In genomic region chr19:12435011-12435416, GRCm38 (mm10) we compare ENCODE assay signal across 21 mouse cellular contexts. TPM values are rescaled to one million over a fixed set of nuclear protein-coding genes. Genes with fewer than 3 reads are reported as not detected.
DNase-seq lines count a peak whose midpoint lies in the region; ATAC-seq and TF ChIP-seq lines count a peak whose summit lies in the region.
"Had no signal": no experiment of that assay in that cellular context is flagged by ENCODE, and none has a peak within 500 bp of the region (broad histone marks: within the 10 kb centered on the region; RNA-seq: fewer than 3 reads in every experiment).

No protein-coding gene starts in this region.

- no peaks in the 10 kb centered on the region for H3K27me3 ChIP-seq in liver, embryonic 13.5 days
- no peaks in the 10 kb centered on the region for H3K27me3 ChIP-seq in liver, embryonic 11.5 days (replicated peaks; ENCODE audit: control insufficient read depth, insufficient read depth, low read length)
- H3K27me3 ChIP-seq in CH12.LX (replicated peaks), result no peaks in the 10 kb centered on the region
- H3K27me3 ChIP-seq: embryonic facial prominence, embryonic 12.5 days; limb, embryonic 15.5 days had no signal

- H3K4me2 ChIP-seq in liver, embryonic 13.5 days, result no peak overlapping the region
- no peak overlapping the region for H3K4me2 ChIP-seq in liver, embryonic 11.5 days
- H3K4me2 ChIP-seq in CH12.LX (ENCODE audit: insufficient read depth, low read depth, poor library complexity, severe bottlenecking), result peak overlapping the region; percentile 43
- H3K4me2 ChIP-seq: embryonic facial prominence, embryonic 12.5 days; limb, embryonic 15.5 days had no signal

- no peak; the same call in none of the 2 replicates for TF ChIP-seq RAD21 in CH12.LX (IDR thresholded peaks at IDR 0.05; ENCODE audit: low read depth, low read length)

- in situ Hi-C loops in CH12.LX (cut with MboI; ENCODE audit: low pct_ligation_motif_present, low pct_unique_long_range_greater_than_20kb, low sequenced_read_pairs), result loop anchor here (10.0 kb wide), 2 partner anchors 150 to 300 kb away; no protein-coding TSS in a partner anchor

- no peak for DNase-seq in liver, embryonic 13.5 days
- no peak for DNase-seq in liver, embryonic 11.5 days (ENCODE audit: low spot score)
- peak; percentile 98 for DNase-seq in CH12.LX (ENCODE audit: extremely low read depth)
- no peak for DNase-seq in testis, postnatal 10 days (ENCODE audit: low spot score)
- DNase-seq in cerebellum, postnatal 25 days, result no peak
- DNase-seq: cerebellum, postnatal 10 days; right cerebral cortex, postnatal 14 days had no signal

- dilution Hi-C loops in CH12.LX (cut with MboI; ENCODE audit: extremely low pct_ligation_motif_present, extremely low pct_unique_long_range_greater_than_20kb, low sequenced_read_pairs), result no loop called here

- H3K27ac ChIP-seq in liver, embryonic 13.5 days, result no peak overlapping the region; the same call in 1 of the 2 replicates
- H3K27ac ChIP-seq in liver, embryonic 11.5 days (ENCODE audit: low read depth, low read length), result no peak overlapping the region
- peak overlapping the region; percentile 99 for H3K27ac ChIP-seq in CH12.LX (ENCODE audit: insufficient read depth, low read depth)
- peak overlapping the region; percentile 77; the same call in 1 of the 2 replicates for H3K27ac ChIP-seq in cortical plate, adult 2 months (ENCODE audit: insufficient read depth, low read length)
- H3K27ac ChIP-seq: embryonic facial prominence, embryonic 12.5 days; forebrain, embryonic 10.5 days; limb, embryonic 15.5 days; midbrain, embryonic 10.5 days; stomach, postnatal 0 days had no signal

- H3K4me3 ChIP-seq in liver, embryonic 13.5 days (replicated peaks), result no peak overlapping the region
- H3K4me3 ChIP-seq in liver, embryonic 11.5 days (ENCODE audit: low read depth, low read length), result no peak overlapping the region
- H3K4me3 ChIP-seq in CH12.LX (replicated peaks in 1 of 3; ENCODE audit: low read depth in 2 of 3, low read length in 2 of 3, poor library complexity in 1 of 3), result no peak overlapping the region
- no peak overlapping the region for H3K4me3 ChIP-seq in cortical plate, adult 2 months (ENCODE audit: insufficient read depth, low read length)
- H3K4me3 ChIP-seq: embryonic facial prominence, embryonic 12.5 days; forebrain, embryonic 10.5 days; layer of hippocampus, adult 2 months; limb, embryonic 15.5 days; midbrain, embryonic 10.5 days; myocyte had no signal

- WGBS in liver, embryonic 13.5 days (ENCODE audit: insufficient replicate concordance), result 35% methylated on average over 4 of the region's 4 CpGs
- 71% methylated on average over 4 of the region's 4 CpGs for WGBS in liver, embryonic 11.5 days

- no peaks in the 10 kb centered on the region for H3K4me1 ChIP-seq in liver, embryonic 13.5 days (replicated peaks)
- no peaks in the 10 kb centered on the region for H3K4me1 ChIP-seq in liver, embryonic 11.5 days (replicated peaks; ENCODE audit: control insufficient read depth, insufficient read depth, low read length)
- peaks cover 22 to 45% of the 10 kb centered on the region in 2 experiments for H3K4me1 ChIP-seq in CH12.LX (ENCODE audit: control insufficient read depth in 1 of 2, insufficient read depth in 2 of 2)
- no peaks in the 10 kb centered on the region for H3K4me1 ChIP-seq in cortical plate, adult 2 months (ENCODE audit: control insufficient read depth, insufficient read depth, low read length)
- H3K4me1 ChIP-seq: embryonic facial prominence, embryonic 12.5 days; forebrain, embryonic 10.5 days; limb, embryonic 15.5 days; midbrain, embryonic 10.5 days had no signal

- no peaks in the 10 kb centered on the region for H3K36me3 ChIP-seq in liver, embryonic 13.5 days
- H3K36me3 ChIP-seq in liver, embryonic 11.5 days (ENCODE audit: control insufficient read depth, insufficient read depth, low read length), result no peaks in the 10 kb centered on the region
- no peaks in the 10 kb centered on the region for H3K36me3 ChIP-seq in CH12.LX (replicated peaks in 1 of 2; ENCODE audit: control insufficient read depth in 1 of 2, insufficient read depth in 1 of 2, low read length in 1 of 2)
- H3K36me3 ChIP-seq: embryonic facial prominence, embryonic 12.5 days; forebrain, embryonic 10.5 days; limb, embryonic 15.5 days; midbrain, embryonic 10.5 days had no signal

- peak; percentile 43 for ATAC-seq in liver, embryonic 13.5 days (ENCODE audit: low read depth)
- ATAC-seq in liver, embryonic 11.5 days (replicated peaks; ENCODE audit: low FRiP score), result no peak
- peak; percentile 59 for ATAC-seq in monocyte, adult 5-6 weeks (replicated peaks; ENCODE audit: insufficient number of reproducible peaks, low FRiP score, low TSS enrichment, poor library complexity, severe bottlenecking)
- ATAC-seq: hindbrain, embryonic 16.5 days had no signal

- TF ChIP-seq POLR2A in CH12.LX (IDR thresholded peaks at IDR 0.05; ENCODE audit: low read depth, low read length), result peak; percentile 23; the same call in 1 of the 2 replicates
- TF ChIP-seq POLR2A in cortical plate, adult 2 months (IDR thresholded peaks at IDR 0.05; ENCODE audit: extremely low read depth, insufficient read depth, low read length), result no peak

- no peak for TF ChIP-seq CTCF in CH12.LX (conservative IDR thresholded peaks at IDR 0.05 in 1 of 2, IDR thresholded peaks at IDR 0.05 in 1 of 2; ENCODE audit: low read depth in 2 of 2, low read length in 2 of 2)
- TF ChIP-seq CTCF in cortical plate, adult 2 months (IDR thresholded peaks at IDR 0.05; ENCODE audit: extremely low read depth, insufficient read depth, low read length), result no peak

- H3K9ac ChIP-seq in liver, embryonic 13.5 days, result no peak overlapping the region
- no peak overlapping the region for H3K9ac ChIP-seq in liver, embryonic 11.5 days (ENCODE audit: low read depth, low read length)
- H3K9ac ChIP-seq in CH12.LX (ENCODE audit: insufficient read depth, low read depth), result peak overlapping the region; percentile 74; the same call in 1 of the 2 replicates
- H3K9ac ChIP-seq: embryonic facial prominence, embryonic 12.5 days; limb, embryonic 15.5 days had no signal

- no peaks in the 10 kb centered on the region for H3K9me3 ChIP-seq in liver, embryonic 13.5 days (replicated peaks)
- H3K9me3 ChIP-seq in liver, embryonic 11.5 days (ENCODE audit: control insufficient read depth, low read length), result no peaks in the 10 kb centered on the region
- H3K9me3 ChIP-seq in CH12.LX (replicated peaks; ENCODE audit: low read length), result peaks cover 2% of the 10 kb centered on the region
- H3K9me3 ChIP-seq: embryonic facial prominence, embryonic 12.5 days; forebrain, embryonic 10.5 days; limb, embryonic 15.5 days; midbrain, embryonic 10.5 days had no signal

- H3K79me2 ChIP-seq in CH12.LX (replicated peaks; ENCODE audit: control insufficient read depth, extremely low read depth, insufficient read depth, poor library complexity, severe bottlenecking), result no peaks in the 10 kb centered on the region

- TF ChIP-seq EP300 in CH12.LX (IDR thresholded peaks at IDR 0.05; ENCODE audit: low read length), result peak; percentile 96

TF ChIP-seq in CH12.LX, 34 proteins besides CTCF, POLR2A, EP300 and RAD21 (continues in another document):
- TF ChIP-seq CHD2 (IDR thresholded peaks at IDR 0.05; ENCODE audit: low read length) (peak; percentile 79), USF1 (IDR thresholded peaks at IDR 0.05; ENCODE audit: low read depth, low read length) (no peak), POLR2AphosphoS2 (IDR thresholded peaks at IDR 0.05; ENCODE audit: low read depth, low read length) (no peak), JUND (conservative IDR thresholded peaks at IDR 0.05; ENCODE audit: low read depth, low read length) (peak; percentile 78), ZNF384 (IDR thresholded peaks at IDR 0.05; ENCODE audit: low read depth, low read length) (peak; percentile 54; the same call in 1 of the 2 replicates), BHLHE40 (IDR thresholded peaks at IDR 0.05; ENCODE audit: low read depth, low read length) (peak; percentile 90), E2F4 (IDR thresholded peaks at IDR 0.05; ENCODE audit: insufficient replicate concordance, low read depth, low read length) (no peak), JUN (IDR thresholded peaks at IDR 0.05; ENCODE audit: insufficient read depth, low read depth, low read length) (no peak), MAFK (IDR thresholded peaks at IDR 0.05; ENCODE audit: insufficient replicate concordance, low read length) (peak; percentile 88)

RNA-seq across cellular contexts. Expression of gene Pfpl, which starts 7.3 kb away (rescaled TPM):
- not detected in 2 replicates for polyA plus RNA-seq in liver, embryonic 13.5 days (2015; fragmentation: Nextera tagmentation; extraction: Ambion mirVana)
- not detected in 2 replicates for polyA plus RNA-seq in liver, embryonic 11.5 days (2014; fragmentation: Nextera tagmentation; extraction: Ambion mirVana)
- total RNA-seq in CH12.LX (2012; rRNA removed) (not detected in 2 replicates), CH12.LX (2014; rRNA removed) (not detected in 2 replicates)
- polyA plus RNA-seq in CH12.LX (2012; ENCODE audit: insufficient read length, low read depth), result not detected in 2 replicates
- polyA plus RNA-seq in cortical plate, adult 2 months (2012; rRNA removed), result 0.02 TPM in 1 of 2 replicates, not detected in the other
- not detected in 3 replicates for total RNA-seq in monocyte, adult 5-6 weeks (2017)
- total RNA-seq: heart, adult 18-20 months; layer of hippocampus, adult 2 months had no signal
- polyA plus RNA-seq: embryonic facial prominence, embryonic 12.5 days; forebrain, embryonic 10.5 days; heart, postnatal 0 days; hindbrain, embryonic 16.5 days; kidney, embryonic 14.5 days; limb, embryonic 15.5 days; midbrain, embryonic 10.5 days; stomach, postnatal 0 days had no signal

RNA-seq across cellular contexts. Expression of gene Olfr1441, which starts 17.8 kb away (rescaled TPM):
- not detected in 2 replicates for polyA plus RNA-seq in liver, embryonic 13.5 days (2015; fragmentation: Nextera tagmentation; extraction: Ambion mirVana)
- not detected in 2 replicates for polyA plus RNA-seq in liver, embryonic 11.5 days (2014; fragmentation: Nextera tagmentation; extraction: Ambion mirVana)
- total RNA-seq in CH12.LX (2012; rRNA removed) (0.13 TPM in 1 of 2 replicates, not detected in the other), CH12.LX (2014; rRNA removed) (not detected in 2 replicates)
- polyA plus RNA-seq in CH12.LX (2012; ENCODE audit: insufficient read length, low read depth), result not detected in 2 replicates
- not detected in 2 replicates for polyA plus RNA-seq in cortical plate, adult 2 months (2012; rRNA removed)
- not detected in 3 replicates for total RNA-seq in monocyte, adult 5-6 weeks (2017)
- total RNA-seq: heart, adult 18-20 months; layer of hippocampus, adult 2 months; left cerebral cortex, postnatal 10 days had no signal
- polyA plus RNA-seq: embryonic facial prominence, embryonic 12.5 days; forebrain, embryonic 10.5 days; heart, postnatal 0 days; hindbrain, embryonic 16.5 days; kidney, embryonic 14.5 days; limb, embryonic 15.5 days; midbrain, embryonic 10.5 days; myocyte; stomach, postnatal 0 days had no signal

RNA-seq across cellular contexts. Expression of gene Mpeg1, which starts 25.6 kb away (rescaled TPM):
- 1.0 TPM in 2 replicates for polyA plus RNA-seq in liver, embryonic 13.5 days (2015; fragmentation: Nextera tagmentation; extraction: Ambion mirVana)
- 0.81 and 1.2 TPM in 2 replicates for polyA plus RNA-seq in liver, embryonic 11.5 days (2014; fragmentation: Nextera tagmentation; extraction: Ambion mirVana)
- 43.8 and 53.6 TPM in 2 replicates for total RNA-seq in CH12.LX (2012; rRNA removed)
- 67.0 and 68.0 TPM in 2 replicates for total RNA-seq in CH12.LX (2014; rRNA removed)
- polyA plus RNA-seq in CH12.LX (2012; ENCODE audit: insufficient read length, low read depth), result 241 and 270 TPM in 2 replicates
- 11.9 and 13.0 TPM in 2 replicates for polyA plus RNA-seq in cortical plate, adult 2 months (2012; rRNA removed)
- total RNA-seq in monocyte, adult 5-6 weeks (2017), result 282 to 374 TPM (median 353 TPM) in 3 replicates

RNA-seq across cellular contexts. Expression of gene Olfr1440, which starts 47.9 kb away (rescaled TPM):
- not detected in 2 replicates for polyA plus RNA-seq in liver, embryonic 13.5 days (2015; fragmentation: Nextera tagmentation; extraction: Ambion mirVana)
- not detected in 2 replicates for polyA plus RNA-seq in liver, embryonic 11.5 days (2014; fragmentation: Nextera tagmentation; extraction: Ambion mirVana)
- total RNA-seq in CH12.LX (2012; rRNA removed), result not detected in 2 replicates
- not detected in 2 replicates for total RNA-seq in CH12.LX (2014; rRNA removed)
- not detected in 2 replicates for polyA plus RNA-seq in CH12.LX (2012; ENCODE audit: insufficient read length, low read depth)
- polyA plus RNA-seq in cortical plate, adult 2 months (2012; rRNA removed), result not detected in 2 replicates
- total RNA-seq in monocyte, adult 5-6 weeks (2017), result not detected in 3 replicates
- total RNA-seq: heart, adult 18-20 months; layer of hippocampus, adult 2 months; left cerebral cortex, postnatal 10 days had no signal
- polyA plus RNA-seq: embryonic facial prominence, embryonic 12.5 days; forebrain, embryonic 10.5 days; heart, postnatal 0 days; hindbrain, embryonic 16.5 days; kidney, embryonic 14.5 days; limb, embryonic 15.5 days; midbrain, embryonic 10.5 days; myocyte; stomach, postnatal 0 days had no signal

Comparison
In these comparisons a context has a peak if more than half of its experiments do, and no peak if none do; other contexts are left out.
1. H3K27ac ChIP-seq: peak in CH12.LX (single experiment) and cortical plate, adult 2 months (single experiment); none in liver, embryonic 13.5 days (single experiment) and liver, embryonic 11.5 days (single experiment).
2. RNA of gene Mpeg1, which starts 25.6 kb away (polyA plus RNA-seq): 241 to 270 TPM in CH12.LX; 11.9 to 13.0 TPM in cortical plate, adult 2 months, 1.0 TPM in liver, embryonic 13.5 days and 0.81 to 1.2 TPM in liver, embryonic 11.5 days; every median in the first group is over 10 times any median in the second.